Mouse (Mus musculus) forebrain, embryonic 12.5 days (tissue): Measurements from ENCODE around the gene Nme3. TPM values are rescaled to one million over a fixed set of nuclear protein-coding genes. Genes with fewer than 3 reads are reported as not detected.

Experiments
- ATAC-seq: fragments of 200-750 bp; cut with Nextera tagmentation; 2 replicates; pipeline ENCODE4 v1.8.0; 2017; ENCODE audit warnings: moderate TSS enrichment; ENCODE audit not compliant: low FRiP score
- H3K27ac ChIP-seq: fragments of 300-500 bp; sonication (generic); 2 replicates; pipeline ENCODE4 v1.5.1; 2016; ENCODE audit warnings: mild to moderate bottlenecking
- H3K27me3 ChIP-seq: fragments of 300-500 bp; sonication (generic); 2 replicates; pipeline ENCODE4 v1.6.1; 2016; ENCODE audit warnings: mild to moderate bottlenecking
- H3K36me3 ChIP-seq: fragments of 300-500 bp; sonication (generic); replicated peaks from 2 replicates; pipeline ENCODE4 v1.6.1; 2016; ENCODE audit warnings: mild to moderate bottlenecking
- H3K4me1 ChIP-seq: fragments of 300-500 bp; sonication (generic); 2 replicates; pipeline ENCODE4 v1.6.1; 2016
- H3K4me2 ChIP-seq: fragments of 300-500 bp; sonication (generic); 2 replicates; pipeline ENCODE4 v1.6.1; 2016; ENCODE audit warnings: mild to moderate bottlenecking, moderate library complexity
- H3K4me3 ChIP-seq: fragments of 300-500 bp; sonication (generic); replicated peaks from 2 replicates; pipeline ENCODE4 v1.5.1; 2016; ENCODE audit warnings: mild to moderate bottlenecking
- H3K9ac ChIP-seq: fragments of 300-500 bp; sonication (generic); 2 replicates; pipeline ENCODE4 v1.6.1; 2016; ENCODE audit warnings: mild to moderate bottlenecking
- H3K9me3 ChIP-seq: fragments of 300-500 bp; sonication (generic); 2 replicates; pipeline ENCODE4 v1.6.1; 2016
- WGBS: fragments of 180-500 bp; shearing (Covaris S2); methylation state at CpG from one replicate; pipeline ENCODE4 v1.1.7; 2016; 5-methylcytosine and 5-hydroxymethylcytosine counted together
- polyA plus RNA-seq: library from polyadenylated mRNA; unstranded; fragments of >200 nt; fragmentation: Nextera tagmentation; extraction: Ambion mirVana; gene quantifications from 2 replicates; pipeline ENCODE4 v1.2.1, GENCODE M21; 2016

The Nme3 gene
- 54.9 and 63.0 TPM in 2 replicates for polyA plus RNA-seq

DNA sequence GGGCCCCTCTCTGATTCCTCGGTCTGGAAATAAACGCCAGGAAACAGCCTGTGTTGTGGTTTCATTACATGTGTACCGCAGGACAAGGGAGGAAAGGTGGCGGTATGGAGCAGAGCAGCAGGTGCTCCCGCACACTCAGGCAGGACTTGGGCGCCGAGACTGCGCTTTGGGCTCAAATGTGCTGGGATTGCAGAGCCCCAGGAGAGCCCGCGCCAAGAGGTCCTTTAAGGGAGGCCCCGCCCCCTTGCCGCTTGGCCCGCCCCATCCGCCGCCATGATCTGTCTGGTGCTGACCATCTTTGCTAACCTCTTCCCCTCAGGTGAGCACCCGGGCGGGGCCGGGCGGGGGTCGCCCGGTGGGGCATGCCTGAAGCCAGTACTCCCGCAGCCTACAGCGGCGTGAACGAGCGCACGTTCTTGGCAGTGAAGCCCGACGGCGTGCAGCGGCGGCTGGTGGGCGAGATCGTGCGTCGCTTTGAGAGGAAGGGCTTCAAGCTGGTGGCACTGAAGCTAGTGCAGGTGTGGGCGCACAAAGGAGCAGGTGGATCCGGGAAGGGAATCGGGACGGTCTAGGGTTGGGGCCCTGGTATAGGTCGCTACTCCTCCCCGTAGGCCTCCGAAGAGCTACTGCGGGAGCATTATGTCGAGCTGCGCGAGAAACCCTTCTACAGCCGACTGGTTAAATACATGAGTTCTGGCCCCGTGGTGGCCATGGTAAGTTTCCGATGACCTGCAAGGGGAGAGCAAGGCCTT lies at the start of gene Nme3:
Gene Nme3, plus strand, starts transcription at position 260 of the 752 bp plus-strand sequence.
- Histone ChIP-seq H3K27ac (peak within 1 kb of the TSS; percentile 81), H3K4me2 (peak within 1 kb of the TSS; percentile 98), H3K4me1 (peaks cover 38% of the 10 kb centered on the region), H3K9ac (peak within 1 kb of the TSS; percentile 91), H3K9me3 (no peaks in the 10 kb centered on the region), H3K4me3 (peak within 1 kb of the TSS; percentile 89), H3K27me3 (no peaks in the 10 kb centered on the region), H3K36me3 (peaks cover 65% of the 10 kb centered on the region)
- 1% methylated on average over 50 of the region's 50 CpGs for WGBS
- peak; percentile 81 for ATAC-seq

DNA sequence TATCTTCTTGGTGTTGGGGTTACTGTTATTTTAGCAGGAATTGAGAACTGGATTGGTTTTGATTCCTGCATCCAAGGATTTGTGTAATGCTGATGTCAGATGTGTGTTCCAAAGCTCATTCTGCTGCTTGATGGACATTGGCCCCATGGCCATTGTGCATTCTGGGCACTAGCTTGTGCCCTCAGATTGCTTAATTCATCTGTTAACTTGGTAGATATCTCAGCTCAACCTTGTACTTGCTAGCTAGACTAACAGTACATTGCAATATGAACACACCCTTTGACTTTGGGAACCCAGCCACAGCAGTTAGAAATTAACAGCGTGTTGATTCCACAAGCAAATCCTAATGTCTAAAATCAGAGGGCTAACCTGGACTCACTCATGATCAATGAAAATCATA lies 48.9 kb upstream of the Nme3 start:
- WGBS, result 94% methylated on average over 1 of the region's 1 CpGs
- Histone ChIP-seq H3K27ac (no peak overlapping the region), H3K9me3 (no peaks in the 10 kb centered on the region), H3K27me3 (peaks cover 29% of the 10 kb centered on the region), H3K9ac (no peak overlapping the region), H3K36me3 (no peaks in the 10 kb centered on the region), H3K4me1 (peaks cover 24% of the 10 kb centered on the region), H3K4me2 (no peak overlapping the region), H3K4me3 (no peak overlapping the region)
- no peak for ATAC-seq

DNA sequence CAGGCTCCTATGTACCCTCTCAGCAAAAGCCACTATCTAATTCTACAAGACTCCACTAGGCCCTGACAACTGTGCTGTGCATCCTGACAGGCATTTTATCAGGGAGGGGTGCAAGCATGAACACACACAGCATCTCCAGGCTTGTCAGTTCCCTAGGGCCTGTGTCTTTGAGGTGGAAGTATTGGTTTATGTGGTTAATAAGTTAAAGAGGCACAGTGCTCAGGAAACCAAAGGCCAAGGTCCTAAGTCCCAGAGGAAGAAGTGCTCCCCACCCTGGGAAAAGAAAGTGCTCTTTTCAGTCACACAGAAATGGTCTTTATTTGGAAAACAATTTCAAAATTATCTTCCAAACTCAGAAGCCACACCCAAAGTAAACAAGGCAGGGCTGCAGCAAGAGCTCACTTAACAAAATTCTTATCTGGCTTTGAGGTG lies 47.7 kb upstream of the Nme3 start:
- no peaks in the 10 kb centered on the region for H3K9me3 ChIP-seq
- H3K4me2 ChIP-seq, result peak overlapping the region; percentile 83; the same call in 1 of the 2 replicates
- peaks cover 24% of the 10 kb centered on the region for H3K4me1 ChIP-seq
- no peak overlapping the region; the same call in 1 of the 2 replicates for H3K4me3 ChIP-seq
- peaks cover 23% of the 10 kb centered on the region for H3K27me3 ChIP-seq
- peaks cover 5% of the 10 kb centered on the region for H3K36me3 ChIP-seq
- no peak overlapping the region for H3K9ac ChIP-seq
- ATAC-seq, result no peak
- H3K27ac ChIP-seq, result no peak overlapping the region

DNA sequence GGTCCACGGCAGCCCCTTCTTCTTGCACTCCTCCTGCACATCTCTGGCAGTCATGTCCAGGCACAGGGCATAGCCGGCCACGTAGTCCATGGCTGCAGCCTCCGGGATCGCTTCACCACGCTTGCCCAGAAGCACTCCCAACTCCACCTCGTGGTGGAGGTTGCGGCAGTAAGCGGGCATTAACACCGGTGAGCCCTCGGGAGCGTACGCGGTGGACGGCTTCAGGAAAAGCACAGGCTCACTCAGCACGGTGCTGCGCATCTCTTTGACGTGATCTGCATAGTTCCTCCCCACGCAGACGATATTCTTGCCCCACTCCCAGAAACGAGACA lies 46.6 kb upstream of the Nme3 start:
- Histone ChIP-seq H3K27ac (peak overlapping the region; percentile 91), H3K27me3 (peaks cover 19% of the 10 kb centered on the region), H3K4me1 (peaks cover 24% of the 10 kb centered on the region), H3K4me3 (peak overlapping the region; percentile 80), H3K9me3 (no peaks in the 10 kb centered on the region), H3K36me3 (peaks cover 8% of the 10 kb centered on the region), H3K4me2 (peak overlapping the region; percentile 83), H3K9ac (peak overlapping the region; percentile 71)
- peak; percentile 63 for ATAC-seq
- WGBS, result under 1% methylated on average over 21 of the region's 21 CpGs

DNA sequence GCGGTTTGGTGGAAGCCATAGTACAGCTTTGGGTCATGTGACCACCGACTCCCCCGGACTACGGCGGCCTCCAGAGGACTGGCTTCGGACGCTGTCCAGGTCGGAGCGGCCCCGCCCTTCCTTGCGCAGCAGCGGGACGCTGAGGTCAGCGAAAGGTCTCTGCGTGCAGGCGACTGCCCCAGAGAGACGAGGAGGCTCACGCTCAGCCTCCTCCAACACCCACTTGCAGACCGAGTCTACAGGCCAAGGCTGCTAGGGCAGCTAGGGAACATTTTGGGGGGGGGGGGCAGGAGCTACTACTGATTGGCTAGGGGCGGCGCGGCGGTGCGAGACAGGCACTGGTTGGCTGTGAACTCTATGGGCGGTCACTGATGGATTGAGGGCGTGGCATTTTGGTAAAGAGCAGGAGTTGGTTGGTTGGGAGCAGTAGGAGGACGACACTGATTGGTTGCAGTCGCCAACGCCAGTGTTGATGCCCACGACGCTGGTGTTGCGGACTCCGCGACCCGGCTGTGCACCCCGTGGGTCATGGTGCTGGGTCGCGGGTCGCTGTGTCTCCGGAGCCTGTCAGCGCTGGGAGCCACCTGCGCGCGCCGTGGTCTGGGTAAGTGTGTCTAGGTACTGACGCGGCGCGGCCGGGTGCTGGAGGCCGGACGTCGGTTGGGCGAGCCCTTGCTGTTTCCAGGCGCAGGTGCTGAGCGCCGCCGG lies 46.1 kb upstream of the Nme3 start, which contains the start of gene Fahd1:
Gene Fahd1, minus strand, starts transcription at position 300 of the 708 bp plus-strand sequence.
- Histone ChIP-seq H3K4me1 (peaks cover 24% of the 10 kb centered on the region), H3K4me3 (peak within 1 kb of the TSS; percentile 80), H3K27ac (peak within 1 kb of the TSS; percentile 91), H3K27me3 (peaks cover 15% of the 10 kb centered on the region), H3K9ac (peak within 1 kb of the TSS; percentile 71), H3K9me3 (no peaks in the 10 kb centered on the region), H3K36me3 (peaks cover 10% of the 10 kb centered on the region), H3K4me2 (peak within 1 kb of the TSS; percentile 83)
- WGBS, result under 1% methylated on average over 58 of the region's 58 CpGs
- ATAC-seq, result peak; percentile 100

DNA sequence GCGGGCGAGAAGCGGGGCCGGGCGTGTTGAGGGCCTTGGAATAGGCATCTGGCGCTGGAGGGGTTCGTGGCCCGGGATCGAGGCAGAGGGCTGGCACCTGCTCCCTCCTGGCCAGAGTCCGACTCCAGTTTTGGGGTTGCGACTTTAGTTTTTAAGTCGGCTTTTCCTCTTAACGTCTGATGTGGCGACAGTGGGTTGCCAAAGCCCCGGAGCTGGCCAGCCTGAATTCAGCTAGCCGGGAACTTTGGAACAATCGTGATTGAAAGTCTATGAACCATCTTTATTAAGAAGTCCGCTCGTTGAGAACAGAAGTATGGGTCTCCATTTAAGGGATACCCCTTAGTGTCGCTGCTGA lies 45.5 kb upstream of the Nme3 start:
- ATAC-seq, result no peak
- Histone ChIP-seq H3K27ac (no peak overlapping the region), H3K9ac (peak overlapping the region; percentile 71), H3K4me1 (peaks cover 24% of the 10 kb centered on the region), H3K4me2 (peak overlapping the region; percentile 83), H3K36me3 (peaks cover 11% of the 10 kb centered on the region), H3K27me3 (peaks cover 13% of the 10 kb centered on the region), H3K9me3 (no peaks in the 10 kb centered on the region), H3K4me3 (peak overlapping the region; percentile 80)
- WGBS, result 1% methylated on average over 20 of the region's 20 CpGs

DNA sequence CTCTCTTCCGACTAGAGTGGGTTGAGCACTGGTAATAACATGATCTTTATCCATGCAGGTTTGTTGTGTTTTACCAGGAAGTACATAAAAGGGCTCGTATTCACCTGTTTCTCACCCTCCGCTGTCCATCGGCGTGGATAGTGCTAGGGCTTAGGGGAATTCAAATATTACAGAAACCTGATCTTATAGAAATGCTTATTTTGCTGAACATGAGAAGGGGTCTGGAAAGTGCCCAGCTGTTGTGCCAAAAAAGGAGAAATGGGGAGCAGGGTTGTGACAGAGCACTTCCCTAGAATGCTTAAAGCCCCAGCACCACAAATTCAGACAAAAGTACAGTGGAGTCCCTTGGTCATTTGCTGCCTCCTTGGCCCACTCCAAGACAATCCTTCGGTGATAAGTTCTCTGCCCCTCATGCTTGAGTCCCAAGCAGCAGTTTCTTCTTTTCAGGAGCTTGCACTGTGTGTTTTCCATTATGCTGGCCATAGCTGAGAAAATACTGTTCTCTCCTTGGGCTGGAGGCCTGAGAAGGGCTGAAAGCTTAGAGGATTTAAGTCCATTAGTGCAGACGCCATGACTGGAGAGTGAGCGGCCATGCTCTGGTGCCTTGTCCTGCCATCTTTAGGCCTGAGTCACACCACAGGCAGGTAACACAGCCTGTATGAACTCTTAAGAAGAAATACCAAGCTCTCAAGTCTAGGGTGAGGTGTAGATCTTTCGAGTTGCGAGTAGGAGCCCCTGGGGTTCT lies 44.7 kb upstream of the Nme3 start:
- H3K4me3 ChIP-seq, result peak overlapping the region; percentile 80
- H3K27ac ChIP-seq, result no peak overlapping the region
- peaks cover 24% of the 10 kb centered on the region for H3K4me1 ChIP-seq
- peaks cover 12% of the 10 kb centered on the region for H3K36me3 ChIP-seq
- H3K9ac ChIP-seq, result peak overlapping the region; percentile 71
- ATAC-seq, result no peak
- no peaks in the 10 kb centered on the region for H3K9me3 ChIP-seq
- peaks cover 13% of the 10 kb centered on the region for H3K27me3 ChIP-seq
- peak overlapping the region; percentile 83 for H3K4me2 ChIP-seq
- 80% methylated on average over 10 of the region's 10 CpGs for WGBS

DNA sequence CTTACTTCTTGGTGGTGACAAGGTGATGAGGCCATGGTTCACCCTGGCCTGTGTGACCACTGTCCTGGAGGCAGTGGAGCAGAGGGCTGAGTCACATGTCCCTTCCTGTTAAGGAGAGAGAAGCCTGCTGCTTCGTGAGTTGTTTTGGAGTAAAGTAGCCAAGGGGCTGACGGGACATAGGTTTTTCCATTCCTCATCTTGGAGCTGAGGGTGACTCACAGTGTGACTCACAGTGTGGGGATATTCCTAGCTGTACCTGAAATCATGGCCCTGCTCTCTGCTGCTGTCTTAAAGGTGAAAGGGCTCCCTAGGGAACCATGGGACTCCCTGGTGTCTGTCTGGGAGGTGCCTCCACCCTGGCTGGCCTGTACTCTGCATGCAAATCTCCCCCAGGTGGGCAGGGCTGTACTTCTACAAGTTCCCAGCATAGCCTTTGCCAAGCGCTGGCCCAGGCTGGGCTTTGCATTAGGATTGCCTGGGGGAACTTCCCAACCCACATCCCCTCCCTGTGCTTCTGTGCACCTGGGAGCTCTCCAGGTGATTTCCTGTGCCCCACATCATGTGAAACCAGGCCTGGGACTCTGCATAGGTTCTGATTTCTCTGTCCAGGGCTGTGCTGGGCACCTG lies 40.3 kb upstream of the Nme3 start:
- Histone ChIP-seq H3K4me3 (no peak overlapping the region), H3K36me3 (peaks cover 29% of the 10 kb centered on the region), H3K9ac (no peak overlapping the region), H3K9me3 (no peaks in the 10 kb centered on the region), H3K4me1 (peaks cover 9% of the 10 kb centered on the region), H3K4me2 (no peak overlapping the region), H3K27ac (no peak overlapping the region), H3K27me3 (peaks cover 9% of the 10 kb centered on the region)
- WGBS, result 75% methylated on average over 3 of the region's 3 CpGs
- no peak for ATAC-seq

DNA sequence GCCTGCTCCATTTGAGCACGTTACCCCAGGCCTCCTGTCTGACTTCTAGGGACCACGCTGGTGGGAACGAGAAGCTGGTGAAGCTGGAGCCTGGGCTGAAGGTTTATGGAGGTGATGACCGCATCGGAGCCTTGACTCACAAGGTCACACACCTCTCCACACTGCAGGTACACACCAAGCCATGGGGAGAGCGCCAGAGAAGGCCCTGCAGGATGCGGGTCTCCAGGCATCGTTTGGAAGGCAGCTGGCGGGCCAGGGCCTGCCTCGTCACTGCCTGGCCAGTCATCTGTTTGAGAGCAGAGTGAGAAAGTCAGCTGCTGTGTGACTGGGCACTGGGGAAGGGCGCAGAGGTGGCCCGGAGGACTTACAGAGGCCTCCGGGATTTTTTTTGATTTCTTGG lies 39.7 kb upstream of the Nme3 start:
- Histone ChIP-seq H3K4me1 (peaks cover 3% of the 10 kb centered on the region), H3K36me3 (peaks cover 35% of the 10 kb centered on the region), H3K4me2 (no peak overlapping the region), H3K27ac (no peak overlapping the region), H3K27me3 (peaks cover 2% of the 10 kb centered on the region), H3K4me3 (no peak overlapping the region), H3K9ac (no peak overlapping the region), H3K9me3 (no peaks in the 10 kb centered on the region)
- ATAC-seq, result no peak
- 92% methylated on average over 13 of the region's 13 CpGs for WGBS

DNA sequence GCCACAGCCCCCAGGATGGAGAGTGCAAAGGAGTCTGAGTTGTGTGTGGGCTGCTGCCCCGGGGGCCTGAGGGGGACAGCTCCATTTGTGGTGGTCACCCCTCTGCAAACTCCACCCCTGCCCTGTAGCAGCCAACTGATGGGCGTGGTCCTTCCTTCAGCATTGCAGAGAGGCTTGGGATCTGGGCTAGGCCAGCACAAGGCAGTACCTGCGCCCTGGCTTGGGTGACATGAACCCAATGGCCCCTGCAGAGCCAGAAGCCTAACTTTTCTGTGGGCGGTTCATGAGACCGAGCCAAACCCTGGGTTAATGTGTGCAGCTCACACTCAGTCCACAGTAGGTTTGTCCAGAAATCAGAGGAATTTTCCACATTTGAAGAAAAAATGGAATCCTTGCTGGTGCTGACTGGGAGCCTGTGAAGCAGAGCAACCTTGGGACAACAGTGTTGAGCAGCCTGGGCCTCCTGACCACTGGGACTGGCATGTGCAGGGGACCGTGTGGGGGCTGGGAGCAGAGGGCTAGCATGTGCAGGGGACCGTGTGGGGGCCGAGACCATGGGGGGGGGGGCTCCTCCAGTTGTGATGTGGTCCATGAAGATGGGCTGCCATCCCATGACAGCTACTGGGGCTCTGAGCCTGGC lies 38.3 kb upstream of the Nme3 start:
- 85% methylated on average over 8 of the region's 8 CpGs for WGBS
- Histone ChIP-seq H3K36me3 (peaks cover 45% of the 10 kb centered on the region), H3K4me3 (no peak overlapping the region), H3K27ac (no peak overlapping the region), H3K27me3 (no peaks in the 10 kb centered on the region), H3K9me3 (no peaks in the 10 kb centered on the region), H3K4me2 (no peak overlapping the region), H3K4me1 (no peaks in the 10 kb centered on the region), H3K9ac (no peak overlapping the region)
- no peak for ATAC-seq

DNA sequence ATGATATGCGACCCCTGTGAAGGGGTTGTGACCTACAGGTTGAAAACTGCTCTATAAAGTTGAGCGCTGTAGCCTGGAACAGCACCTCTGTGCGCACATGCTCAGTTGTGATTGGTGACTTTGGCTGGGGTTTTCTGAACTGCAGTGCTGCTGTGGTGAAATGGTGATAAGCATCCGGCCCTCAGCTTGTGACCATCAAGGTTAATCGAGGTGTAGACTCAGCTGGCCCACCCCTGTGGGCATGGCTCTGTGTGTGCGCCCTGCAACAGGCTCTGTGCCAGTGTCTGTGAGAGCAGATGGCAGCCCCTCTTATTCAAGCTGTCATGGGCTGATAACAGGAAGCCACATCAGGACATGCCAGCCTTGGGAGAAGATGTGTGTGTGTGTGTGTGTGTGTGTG lies 37.3 kb upstream of the Nme3 start:
- no peak for ATAC-seq
- Histone ChIP-seq H3K4me3 (no peak overlapping the region), H3K4me2 (no peak overlapping the region), H3K9me3 (no peaks in the 10 kb centered on the region), H3K4me1 (no peaks in the 10 kb centered on the region), H3K36me3 (peaks cover 38% of the 10 kb centered on the region), H3K9ac (no peak overlapping the region), H3K27me3 (no peaks in the 10 kb centered on the region), H3K27ac (no peak overlapping the region)
- WGBS, result 90% methylated on average over 6 of the region's 6 CpGs
